Mouse (Mus musculus) bone marrow macrophage, adult 2 months (primary cell): ENCODE results near the gene Rexo1. TPM values are rescaled to one million over a fixed set of nuclear protein-coding genes. Genes with fewer than 3 reads are reported as not detected.

Source experiments
- H3K27ac ChIP-seq: 2 replicates; pipeline ENCODE4 v1.5.1; 2012; ENCODE audit warnings: low read depth, low read length; ENCODE audit not compliant: insufficient read depth
- H3K4me1 ChIP-seq: 2 replicates; pipeline ENCODE4 v1.6.1; 2012; ENCODE audit warnings: low read length; ENCODE audit not compliant: control insufficient read depth, insufficient read depth
- H3K4me3 ChIP-seq: 2 replicates; pipeline ENCODE4 v1.5.1; 2012; ENCODE audit warnings: mild to moderate bottlenecking, low read length, moderate library complexity; ENCODE audit not compliant: insufficient read depth
- CTCF ChIP-seq: IDR thresholded peaks from 2 replicates; pipeline ENCODE4 v1.5.1; 2012; ENCODE audit warnings: low read depth, mild to moderate bottlenecking, low read length, moderate library complexity
- POLR2A ChIP-seq: IDR thresholded peaks from 2 replicates; pipeline ENCODE4 v1.6.1; 2012; ENCODE audit warnings: mild to moderate bottlenecking, low read depth, low read length, borderline replicate concordance
- polyA plus RNA-seq: library from polyadenylated mRNA; stranded (reverse); fragments of >200 nt; gene quantifications from 2 replicates; pipeline ENCODE4 v1.2.4, GENCODE M21; 2012; ENCODE audit not compliant: missing spikeins, insufficient read depth, insufficient read length

Gene Rexo1
- polyA plus RNA-seq, 1 experiment: 29.8 TPM

GRCm38 (mm10) chr10:80573944-80574343, 12.6 kb upstream of the Rexo1 start:
- Histone ChIP-seq H3K4me1 (peaks cover 36% of the 10 kb centered on the region), H3K4me3 (no peak overlapping the region), H3K27ac (no peak overlapping the region)
- no peak for TF ChIP-seq POLR2A
- no peak for TF ChIP-seq CTCF

GRCm38 (mm10) chr10:80572477-80572876, 11.1 kb upstream of the Rexo1 start:
- Histone ChIP-seq H3K4me3 (no peak overlapping the region), H3K27ac (no peak overlapping the region), H3K4me1 (peaks cover 32% of the 10 kb centered on the region)
- TF ChIP-seq POLR2A: no peak
- TF ChIP-seq CTCF: no peak

- peak overlapping the region; percentile 20; the same call in 1 of the 2 replicates for H3K27ac ChIP-seq
- peaks cover 32% of the 10 kb centered on the region for H3K4me1 ChIP-seq
- H3K4me3 ChIP-seq: peak overlapping the region; percentile 39
- TF ChIP-seq CTCF (no peak), POLR2A (no peak)
These were observed 9.8 kb upstream of the Rexo1 start for GRCm38 (mm10) chr10:80570871-80571836.

GRCm38 (mm10) chr10:80570419-80570818, 9.1 kb upstream of the Rexo1 start:
- peak overlapping the region; percentile 4; the same call in 1 of the 2 replicates for H3K27ac ChIP-seq
- no peak for TF ChIP-seq POLR2A
- no peak for TF ChIP-seq CTCF
- peak overlapping the region; percentile 61 for H3K4me3 ChIP-seq
- peaks cover 27% of the 10 kb centered on the region for H3K4me1 ChIP-seq

GRCm38 (mm10) chr10:80569664-80570066, 8.3 kb upstream of the Rexo1 start:
- no peak for TF ChIP-seq POLR2A
- TF ChIP-seq CTCF: no peak
- Histone ChIP-seq H3K27ac (peak overlapping the region; percentile 4), H3K4me3 (peak overlapping the region; percentile 61), H3K4me1 (peaks cover 23% of the 10 kb centered on the region)

GRCm38 (mm10) chr10:80568876-80569275, 7.5 kb upstream of the Rexo1 start:
- no peak for TF ChIP-seq POLR2A
- TF ChIP-seq CTCF: no peak
- no peak overlapping the region for H3K27ac ChIP-seq
- H3K4me1 ChIP-seq: peaks cover 23% of the 10 kb centered on the region
- H3K4me3 ChIP-seq: no peak overlapping the region

- TF ChIP-seq CTCF: peak; percentile 85
- TF ChIP-seq POLR2A: no peak
- Histone ChIP-seq H3K27ac (no peak overlapping the region), H3K4me1 (peaks cover 24% of the 10 kb centered on the region), H3K4me3 (no peak overlapping the region)
These were observed 5.2 kb upstream of the Rexo1 start for GRCm38 (mm10) chr10:80566375-80567092.

- Histone ChIP-seq H3K4me1 (peaks cover 28% of the 10 kb centered on the region), H3K4me3 (peak overlapping the region; percentile 100), H3K27ac (peak overlapping the region; percentile 46)
- TF ChIP-seq POLR2A (no peak), CTCF (no peak)
These were observed 739 bp downstream of the Rexo1 start for GRCm38 (mm10) chr10:80560621-80561020.

GRCm38 (mm10) chr10:80559431-80559830, 1.9 kb downstream of the Rexo1 start:
- Histone ChIP-seq H3K4me1 (peaks cover 28% of the 10 kb centered on the region), H3K4me3 (peak overlapping the region; percentile 11; the same call in 1 of the 2 replicates), H3K27ac (no peak overlapping the region)
- TF ChIP-seq CTCF: no peak
- no peak for TF ChIP-seq POLR2A

GRCm38 (mm10) chr10:80557346-80557965, 3.9 kb downstream of the Rexo1 start:
- peaks cover 27% of the 10 kb centered on the region for H3K4me1 ChIP-seq
- H3K27ac ChIP-seq: no peak overlapping the region

More at GRCm38 (mm10) chr10:80557346-80557965, 3.9 kb downstream of the Rexo1 start:
- no peak overlapping the region for H3K4me3 ChIP-seq
- TF ChIP-seq POLR2A (no peak), CTCF (peak; percentile 80)
